9 mouse cellular contexts compared by ENCODE assay signal in genomic region chr5:72916048-72916447, GRCm38 (mm10). TPM values are rescaled to one million over a fixed set of nuclear protein-coding genes. Genes with fewer than 3 reads are reported as not detected.
DNase-seq lines count a peak whose midpoint lies in the region; ATAC-seq and TF ChIP-seq lines count a peak whose summit lies in the region.
"Had no signal": no experiment of that assay in that cellular context is flagged by ENCODE, and none has a peak within 500 bp of the region (broad histone marks: within the 10 kb centered on the region; RNA-seq: fewer than 3 reads in every experiment).

No protein-coding gene starts in this region.

- H3K36me3 ChIP-seq in lung, embryonic 14.5 days (ENCODE audit: insufficient read depth): no peaks in the 10 kb centered on the region
- no peaks in the 10 kb centered on the region for H3K36me3 ChIP-seq in intestine, embryonic 16.5 days (ENCODE audit: control insufficient read depth, insufficient read depth, low read length)
- no peaks in the 10 kb centered on the region for H3K36me3 ChIP-seq in neural tube, embryonic 15.5 days

- ATAC-seq in lung, embryonic 14.5 days (ENCODE audit: insufficient read depth): no peak
- ATAC-seq in intestine, embryonic 16.5 days: no peak
- no peak for ATAC-seq in neural tube, embryonic 15.5 days (ENCODE audit: low FRiP score)
- ATAC-seq in CD4-positive, CD25-positive, alpha-beta regulatory T cell, adult 4 months: no peak

- no peaks in the 10 kb centered on the region for H3K9me3 ChIP-seq in lung, embryonic 14.5 days (ENCODE audit: low read depth, low read length)
- H3K9me3 ChIP-seq in intestine, embryonic 16.5 days (ENCODE audit: control insufficient read depth, low read length): no peaks in the 10 kb centered on the region
- H3K9me3 ChIP-seq in neural tube, embryonic 15.5 days (replicated peaks): no peaks in the 10 kb centered on the region

- WGBS in lung, embryonic 14.5 days: 15% methylated on average over 4 of the region's 4 CpGs
- WGBS in intestine, embryonic 16.5 days: 29% methylated on average over 4 of the region's 4 CpGs
- 36% methylated on average over 4 of the region's 4 CpGs for WGBS in neural tube, embryonic 15.5 days

- H3K27me3 ChIP-seq in lung, embryonic 14.5 days (ENCODE audit: insufficient read depth, low read length): no peaks in the 10 kb centered on the region
- no peaks in the 10 kb centered on the region for H3K27me3 ChIP-seq in intestine, embryonic 16.5 days (replicated peaks; ENCODE audit: control insufficient read depth, insufficient read depth, low read length)
- H3K27me3 ChIP-seq in neural tube, embryonic 15.5 days (replicated peaks): no peaks in the 10 kb centered on the region

- DNase-seq in lung, embryonic 14.5 days: peak; percentile 27
- DNase-seq in lung, postnatal 36 days: no peak
- DNase-seq in urinary bladder, postnatal 14 days (ENCODE audit: low spot score): no peak
- DNase-seq in right cerebral cortex, postnatal 10 days (ENCODE audit: low spot score in 2 of 2): no peak
- DNase-seq: lung, adult 18-20 months had no signal

- H3K9ac ChIP-seq in lung, embryonic 14.5 days: peak overlapping the region; percentile 99
- H3K9ac ChIP-seq in intestine, embryonic 16.5 days (ENCODE audit: low read depth, low read length): peak overlapping the region; percentile 99; the same call in 1 of the 2 replicates
- H3K9ac ChIP-seq in neural tube, embryonic 15.5 days (replicated peaks): peak overlapping the region; percentile 80

- no peak for TF ChIP-seq CTCF in lung, embryonic 14.5 days (IDR thresholded peaks at IDR 0.05; ENCODE audit: low read depth)
- TF ChIP-seq CTCF in embryonic fibroblast, embryonic 13.5 days (IDR thresholded peaks at IDR 0.05; ENCODE audit: borderline replicate concordance, insufficient read depth, low read length): no peak

- peak overlapping the region; percentile 47; the same call in 1 of the 2 replicates for H3K27ac ChIP-seq in lung, embryonic 14.5 days (ENCODE audit: low read depth)
- no peak overlapping the region for H3K27ac ChIP-seq in embryonic fibroblast, embryonic 13.5 days (ENCODE audit: insufficient read depth, low read length)
- H3K27ac ChIP-seq in intestine, embryonic 16.5 days (ENCODE audit: low read length): peak overlapping the region; percentile 24; the same call in 1 of the 2 replicates
- H3K27ac ChIP-seq in neural tube, embryonic 15.5 days (replicated peaks): peak overlapping the region; percentile 97; the same call in 1 of the 2 replicates

- H3K4me2 ChIP-seq in lung, embryonic 14.5 days: peak overlapping the region; percentile 82
- peak overlapping the region; percentile 69 for H3K4me2 ChIP-seq in intestine, embryonic 16.5 days (ENCODE audit: low read depth, low read length)
- H3K4me2 ChIP-seq in neural tube, embryonic 15.5 days: peak overlapping the region; percentile 61

- H3K4me1 ChIP-seq in lung, embryonic 14.5 days (ENCODE audit: insufficient read depth): peaks cover 20% of the 10 kb centered on the region
- peaks cover 15% of the 10 kb centered on the region for H3K4me1 ChIP-seq in embryonic fibroblast, embryonic 13.5 days (ENCODE audit: control insufficient read depth, insufficient read depth, low read length)
- H3K4me1 ChIP-seq in intestine, embryonic 16.5 days (ENCODE audit: control insufficient read depth, insufficient read depth, low read length): peaks cover 24% of the 10 kb centered on the region
- H3K4me1 ChIP-seq in neural tube, embryonic 15.5 days: peaks cover 30% of the 10 kb centered on the region

- no peak for TF ChIP-seq POLR2A in embryonic fibroblast, embryonic 13.5 days (IDR thresholded peaks at IDR 0.05; ENCODE audit: low read depth, low read length)

- H3K4me3 ChIP-seq in lung, embryonic 14.5 days (ENCODE audit: low read depth, low read length): peak overlapping the region; percentile 97
- H3K4me3 ChIP-seq in embryonic fibroblast, embryonic 13.5 days (ENCODE audit: insufficient read depth, low read length): peak overlapping the region; percentile 80
- peak overlapping the region; percentile 92 for H3K4me3 ChIP-seq in intestine, embryonic 16.5 days (ENCODE audit: low read length)
- peak overlapping the region; percentile 74 for H3K4me3 ChIP-seq in neural tube, embryonic 15.5 days (replicated peaks)

RNA-seq across cellular contexts. Expression of gene Slain2, which starts 1.9 kb away (rescaled TPM):
- polyA plus RNA-seq in lung, embryonic 14.5 days (2014; fragmentation: Nextera tagmentation; extraction: Ambion mirVana): 23.0 and 25.1 TPM in 2 replicates
- polyA plus RNA-seq in embryonic fibroblast, embryonic 13.5 days (2011; ENCODE audit: insufficient read length, low read depth, missing spikeins): 59.6 and 62.0 TPM in 2 replicates
- 7.8 and 9.1 TPM in 2 replicates for polyA plus RNA-seq in intestine, embryonic 16.5 days (2015; fragmentation: Nextera tagmentation; extraction: Ambion mirVana)
- 15.0 and 15.3 TPM in 2 replicates for polyA plus RNA-seq in neural tube, embryonic 15.5 days (2015; fragmentation: Nextera tagmentation; extraction: Ambion mirVana)
- 10 to 100 TPM in 1 of 2 experiments, 1 to 10 TPM in 1; 9.8 to 10.8 TPM for polyA plus RNA-seq in CD4-positive, CD25-positive, alpha-beta regulatory T cell, adult 4 months (2017; shearing (Covaris generic))

RNA-seq across cellular contexts. Expression of gene Tec, which starts 47.8 kb away (rescaled TPM):
- polyA plus RNA-seq in lung, embryonic 14.5 days (2014; fragmentation: Nextera tagmentation; extraction: Ambion mirVana): 3.5 and 3.8 TPM in 2 replicates
- 9.4 and 17.0 TPM in 2 replicates for polyA plus RNA-seq in embryonic fibroblast, embryonic 13.5 days (2011; ENCODE audit: insufficient read length, low read depth, missing spikeins)
- 14.9 and 15.0 TPM in 2 replicates for polyA plus RNA-seq in intestine, embryonic 16.5 days (2015; fragmentation: Nextera tagmentation; extraction: Ambion mirVana)
- polyA plus RNA-seq in neural tube, embryonic 15.5 days (2015; fragmentation: Nextera tagmentation; extraction: Ambion mirVana): 8.8 and 11.5 TPM in 2 replicates
- polyA plus RNA-seq in CD4-positive, CD25-positive, alpha-beta regulatory T cell, adult 4 months (2017; shearing (Covaris generic)): 10 to 100 TPM; 11.5 to 19.9 TPM

RNA-seq across cellular contexts. Expression of gene Gm10135, which starts 58.5 kb away (rescaled TPM):
- polyA plus RNA-seq in lung, embryonic 14.5 days (2014; fragmentation: Nextera tagmentation; extraction: Ambion mirVana): not detected in 2 replicates
- not detected in 2 replicates for polyA plus RNA-seq in embryonic fibroblast, embryonic 13.5 days (2011; ENCODE audit: insufficient read length, low read depth, missing spikeins)
- not detected in 2 replicates for polyA plus RNA-seq in intestine, embryonic 16.5 days (2015; fragmentation: Nextera tagmentation; extraction: Ambion mirVana)
- not detected in 2 replicates for polyA plus RNA-seq in neural tube, embryonic 15.5 days (2015; fragmentation: Nextera tagmentation; extraction: Ambion mirVana)
- polyA plus RNA-seq in CD4-positive, CD25-positive, alpha-beta regulatory T cell, adult 4 months (2017; shearing (Covaris generic)): not detected
